Mouse (Mus musculus): ENCODE results near the gene Ucp2.
"Not testable (repeated sequence)": the region's sequence is repeated elsewhere in the genome, so short reads cannot be mapped to it uniquely, and the experiment has no call there.

The Ucp2 gene

GRCm38 (mm10) chr7:100480175-100480574 is 13.0 kb upstream of the Ucp2 start:
- DNase-seq, result no peak

GRCm38 (mm10) chr7:100482046-100482445 is 11.1 kb upstream of the Ucp2 start:
- not testable (repeated sequence) for DNase-seq

- no peak for DNase-seq
These were observed 8.6 kb upstream of the Ucp2 start for GRCm38 (mm10) chr7:100484493-100484892.

- no peak for DNase-seq
These were observed 5.8 kb upstream of the Ucp2 start for GRCm38 (mm10) chr7:100487301-100487700.

GRCm38 (mm10) chr7:100488474-100489048 is 4.6 kb upstream of the Ucp2 start:
- no peak for DNase-seq

GRCm38 (mm10) chr7:100492391-100493116 is 583 bp upstream of the Ucp2 start:
- no peak for DNase-seq

GRCm38 (mm10) chr7:100493484-100494414 is 612 bp downstream of the Ucp2 start:
- no peak for DNase-seq

- DNase-seq, result no peak
These were observed 1.3 kb downstream of the Ucp2 start for GRCm38 (mm10) chr7:100494415-100494831.

GRCm38 (mm10) chr7:100495042-100495441 is 1.9 kb downstream of the Ucp2 start:
- no peak for DNase-seq

- no peak for DNase-seq
These were observed 2.6 kb downstream of the Ucp2 start for GRCm38 (mm10) chr7:100495581-100496251.

- DNase-seq, result no peak
These were observed 3.2 kb downstream of the Ucp2 start for GRCm38 (mm10) chr7:100496371-100496770.

- no peak for DNase-seq
These were observed 3.7 kb downstream of the Ucp2 start for GRCm38 (mm10) chr7:100496791-100497190.

- no peak for DNase-seq
These were observed 4.3 kb downstream of the Ucp2 start for GRCm38 (mm10) chr7:100497402-100497801.

GRCm38 (mm10) chr7:100497982-100498381 is 4.8 kb downstream of the Ucp2 start:
- DNase-seq, result no peak

- no peak for DNase-seq
These were observed 6.3 kb downstream of the Ucp2 start for GRCm38 (mm10) chr7:100499465-100499864.

GRCm38 (mm10) chr7:100500276-100500977 is 7.3 kb downstream of the Ucp2 start:
- no peak for DNase-seq

- no peak for DNase-seq
These were observed 8.1 kb downstream of the Ucp2 start for GRCm38 (mm10) chr7:100501027-100501843.

GRCm38 (mm10) chr7:100501844-100502373 is 8.8 kb downstream of the Ucp2 start:
- no peak for DNase-seq

GRCm38 (mm10) chr7:100502374-100502922 is 9.3 kb downstream of the Ucp2 start:
- DNase-seq, result no peak

- no peak for DNase-seq
These were observed 9.9 kb downstream of the Ucp2 start for GRCm38 (mm10) chr7:100503076-100503475.
